Mouse (Mus musculus) embryonic facial prominence, embryonic 12.5 days (tissue): ENCODE data around the gene Samd15. TPM values are rescaled to one million over a fixed set of nuclear protein-coding genes. Genes with fewer than 3 reads are reported as not detected.
"Not testable (repeated sequence)": the region's sequence is repeated elsewhere in the genome, so short reads cannot be mapped to it uniquely, and the experiment has no call there.

Experiments used
- ATAC-seq: fragments of 200-750 bp; cut with Nextera tagmentation; 2 replicates; pipeline ENCODE4 v1.8.0; 2017; ENCODE audit not compliant: insufficient number of reproducible peaks, insufficient read depth, low FRiP score, low TSS enrichment
- H3K27ac ChIP-seq: fragments of 300-500 bp; sonication (generic); 2 replicates; pipeline ENCODE4 v1.5.1; 2016; ENCODE audit warnings: mild to moderate bottlenecking
- H3K27me3 ChIP-seq: fragments of 300-500 bp; sonication (generic); 2 replicates; pipeline ENCODE4 v1.6.1; 2016; ENCODE audit warnings: mild to moderate bottlenecking, moderate library complexity
- H3K36me3 ChIP-seq: fragments of 300-500 bp; sonication (generic); 2 replicates; pipeline ENCODE4 v1.6.1; 2016; ENCODE audit warnings: mild to moderate bottlenecking
- H3K4me1 ChIP-seq: fragments of 300-500 bp; sonication (generic); 2 replicates; pipeline ENCODE4 v1.6.1; 2016
- H3K4me2 ChIP-seq: fragments of 300-500 bp; sonication (generic); replicated peaks from 2 replicates; pipeline ENCODE4 v1.6.1; 2016; ENCODE audit warnings: mild to moderate bottlenecking, moderate library complexity
- H3K4me3 ChIP-seq: fragments of 300-500 bp; sonication (generic); 2 replicates; pipeline ENCODE4 v1.5.1; 2016; ENCODE audit warnings: mild to moderate bottlenecking
- H3K9ac ChIP-seq: fragments of 300-500 bp; sonication (generic); 2 replicates; pipeline ENCODE4 v1.6.1; 2016; ENCODE audit warnings: mild to moderate bottlenecking, moderate library complexity
- H3K9me3 ChIP-seq: fragments of 300-500 bp; sonication (generic); 2 replicates; pipeline ENCODE4 v1.6.1; 2016; ENCODE audit warnings: mild to moderate bottlenecking, moderate library complexity
- WGBS: fragments of 180-500 bp; shearing (Covaris S2); methylation state at CpG from one replicate; pipeline ENCODE4 v1.1.7; 2016; 5-methylcytosine and 5-hydroxymethylcytosine counted together
- polyA plus RNA-seq: library from polyadenylated mRNA; unstranded; fragments of >200 nt; fragmentation: Nextera tagmentation; extraction: Ambion mirVana; gene quantifications from 2 replicates; pipeline ENCODE4 v1.2.1, GENCODE M21; 2016

Samd15 gene
- polyA plus RNA-seq, 1 experiment from 2014 or later: 1.8 TPM

DNA sequence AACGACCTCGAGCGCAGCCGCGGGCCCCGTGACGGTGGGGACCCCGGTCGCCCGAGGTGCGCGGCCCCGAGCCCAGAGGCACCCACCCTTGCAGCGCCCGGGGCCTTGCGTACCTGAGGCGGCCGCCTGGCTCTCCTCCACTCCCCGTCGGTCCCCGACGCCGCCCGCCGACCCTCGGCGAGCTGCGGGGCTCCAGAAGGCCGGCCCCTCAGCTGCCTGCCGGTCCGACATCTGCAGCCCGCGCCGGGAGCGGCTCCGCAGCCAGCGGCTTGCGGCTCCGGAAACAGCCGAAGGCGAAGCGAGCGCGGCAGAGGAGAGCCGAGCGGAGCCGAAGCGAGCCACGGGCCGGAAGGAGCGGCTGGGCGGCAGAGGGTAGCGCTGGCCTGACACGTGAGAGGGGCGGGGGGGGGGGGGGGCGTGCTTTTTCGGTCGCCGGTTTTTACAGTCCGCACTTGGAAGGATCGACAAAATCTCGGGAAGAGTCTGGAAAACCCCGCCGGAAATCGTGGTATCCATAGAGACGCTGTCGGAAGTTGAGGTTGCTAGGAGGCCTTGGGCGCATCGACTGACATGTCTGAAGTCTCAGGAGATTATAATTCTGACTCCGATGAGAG lies 557 bp downstream of the Samd15 start, which contains the start of gene Tmed8:
Gene Tmed8, minus strand, starts transcription at position 482 of the 614 bp plus-strand sequence.
- Histone ChIP-seq H3K4me2 (peak within 1 kb of the TSS; percentile 74), H3K4me1 (peaks cover 15% of the 10 kb centered on the region; the same call in 1 of the 2 replicates), H3K9me3 (no peaks in the 10 kb centered on the region), H3K9ac (peak within 1 kb of the TSS; percentile 82), H3K27ac (peak within 1 kb of the TSS; percentile 80), H3K36me3 (no peaks in the 10 kb centered on the region), H3K27me3 (0 out of 2 replicates have a peak, but pooled peaks cover 2% of the 10 kb centered on the region), H3K4me3 (peak within 1 kb of the TSS; percentile 87)
- under 1% methylated on average over 61 of the region's 70 CpGs for WGBS
- peak; percentile 90 for ATAC-seq

DNA sequence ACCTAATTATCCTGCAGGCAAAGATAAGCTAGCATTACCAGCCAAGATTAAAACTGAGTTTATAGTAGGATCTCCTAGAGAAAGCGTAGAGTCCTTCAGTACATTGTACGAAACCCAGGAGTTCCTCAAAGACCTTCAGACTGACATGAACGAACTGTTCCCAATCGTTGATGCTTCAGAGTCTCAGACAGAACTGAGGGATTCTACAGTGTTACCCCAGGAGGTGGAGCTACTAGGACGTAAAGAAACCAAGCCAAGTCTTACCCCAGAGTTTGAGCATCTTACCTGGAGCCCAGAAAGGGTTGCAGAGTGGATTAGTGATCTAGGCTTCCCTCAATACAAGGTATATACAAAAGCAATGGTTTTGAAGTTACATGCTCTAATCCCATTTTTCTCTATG lies 2.2 kb downstream of the Samd15 start:
- no peak for ATAC-seq
- 0 out of 2 replicates have a peak, but pooled peaks cover 2% of the 10 kb centered on the region for H3K27me3 ChIP-seq
- no peak overlapping the region for H3K9ac ChIP-seq
- no peaks in the 10 kb centered on the region for H3K36me3 ChIP-seq
- no peak overlapping the region for H3K4me3 ChIP-seq
- H3K27ac ChIP-seq: no peak overlapping the region
- WGBS: 74% methylated on average over 5 of the region's 5 CpGs
- H3K9me3 ChIP-seq: no peaks in the 10 kb centered on the region
- peaks cover 15% of the 10 kb centered on the region; the same call in 1 of the 2 replicates for H3K4me1 ChIP-seq
- no peak overlapping the region for H3K4me2 ChIP-seq

DNA sequence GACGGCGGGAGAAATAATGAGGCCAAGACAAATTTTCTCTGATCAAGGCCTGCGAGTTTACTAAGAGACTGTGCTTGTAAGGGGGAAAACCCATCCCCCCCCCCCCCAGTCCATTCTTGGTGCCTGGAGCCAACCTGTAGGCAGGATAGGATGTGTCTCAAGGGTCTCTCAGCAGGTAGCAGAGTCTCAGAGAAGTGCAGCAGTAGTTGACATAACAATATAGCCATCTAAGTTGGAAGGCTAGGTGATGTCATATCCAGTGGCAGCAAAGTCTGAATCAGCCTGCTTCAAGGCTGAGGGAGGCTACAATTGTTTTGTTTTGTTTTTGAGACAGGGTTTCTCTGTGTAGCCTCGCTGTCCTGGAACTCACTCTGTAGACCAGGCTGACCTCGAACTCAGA lies 6.3 kb downstream of the Samd15 start:
- not testable (repeated sequence) for H3K4me3 ChIP-seq, H3K27ac ChIP-seq, H3K4me2 ChIP-seq, H3K9ac ChIP-seq, H3K9me3 ChIP-seq, ATAC-seq, H3K36me3 ChIP-seq, H3K4me1 ChIP-seq, H3K27me3 ChIP-seq
- WGBS: 86% methylated on average over 5 of the region's 5 CpGs

DNA sequence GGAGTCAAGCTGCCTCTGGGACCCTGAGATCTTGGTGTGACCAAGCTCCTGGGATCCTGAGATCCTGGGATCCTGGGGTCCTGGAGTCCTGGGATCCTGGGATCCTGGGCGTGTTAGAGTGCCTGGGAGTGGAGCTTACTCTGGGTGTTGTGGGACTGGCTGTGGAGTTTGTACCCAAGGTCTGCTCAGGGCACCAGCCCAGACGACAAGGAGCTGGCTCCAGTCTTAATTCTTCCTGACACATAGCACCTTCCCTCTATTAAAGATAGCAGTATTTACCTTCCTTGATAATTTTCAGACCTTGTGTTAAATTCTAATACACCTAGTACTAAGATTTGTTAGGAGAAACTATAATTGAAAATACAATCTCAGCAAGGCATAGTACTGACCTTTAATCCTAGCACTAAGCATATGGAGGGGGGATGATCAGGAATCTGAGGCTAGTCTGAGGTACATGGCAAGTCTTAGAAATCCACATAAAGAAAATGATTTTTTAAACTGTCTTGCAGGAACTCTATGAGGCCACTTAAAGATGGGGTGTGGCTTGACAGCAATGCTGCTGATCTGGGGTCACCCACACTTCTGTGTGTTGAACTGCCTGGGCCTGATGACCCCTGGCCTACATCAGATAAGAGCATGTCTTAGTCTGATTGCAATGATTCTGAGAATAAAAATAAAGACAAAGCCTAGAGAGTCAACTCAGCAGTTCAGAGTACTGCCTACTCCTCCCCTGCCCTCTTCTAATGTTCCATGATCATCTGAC lies 13.5 kb downstream of the Samd15 start:
- no peaks in the 10 kb centered on the region for H3K9me3 ChIP-seq
- H3K27ac ChIP-seq: no peak overlapping the region
- H3K36me3 ChIP-seq: no peaks in the 10 kb centered on the region
- H3K4me2 ChIP-seq: no peak overlapping the region
- no peaks in the 10 kb centered on the region for H3K27me3 ChIP-seq
- H3K4me1 ChIP-seq: no peaks in the 10 kb centered on the region
- no peak overlapping the region for H3K9ac ChIP-seq
- no peak for ATAC-seq
- H3K4me3 ChIP-seq: no peak overlapping the region
- 49% methylated on average over 2 of the region's 2 CpGs for WGBS

DNA sequence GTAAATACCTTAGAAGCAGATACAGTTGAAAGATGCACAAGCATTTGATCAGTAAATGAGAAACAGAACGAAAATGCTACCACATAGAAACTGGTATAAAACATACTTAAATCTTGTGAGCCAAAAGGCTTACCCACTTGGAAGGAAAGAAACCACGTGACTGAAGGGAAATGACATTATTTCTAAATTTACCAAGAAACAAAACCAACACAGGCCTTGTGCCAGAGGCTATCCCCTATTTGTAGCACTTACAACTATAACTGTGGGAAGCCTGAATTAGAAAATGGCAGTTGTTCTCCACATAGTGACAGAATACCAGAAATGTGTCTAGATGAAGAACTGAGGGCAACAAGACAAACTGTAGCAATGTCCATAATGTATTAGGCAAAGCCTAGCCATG lies 16.5 kb downstream of the Samd15 start:
- Histone ChIP-seq H3K4me1 (no peaks in the 10 kb centered on the region; the same call in 1 of the 2 replicates), H3K9me3 (no peaks in the 10 kb centered on the region), H3K27me3 (no peaks in the 10 kb centered on the region), H3K4me2 (no peak overlapping the region), H3K9ac (no peak overlapping the region), H3K27ac (no peak overlapping the region), H3K36me3 (no peaks in the 10 kb centered on the region), H3K4me3 (no peak overlapping the region)
- ATAC-seq: no peak
- 71% methylated on average over 2 of the region's 2 CpGs for WGBS

DNA sequence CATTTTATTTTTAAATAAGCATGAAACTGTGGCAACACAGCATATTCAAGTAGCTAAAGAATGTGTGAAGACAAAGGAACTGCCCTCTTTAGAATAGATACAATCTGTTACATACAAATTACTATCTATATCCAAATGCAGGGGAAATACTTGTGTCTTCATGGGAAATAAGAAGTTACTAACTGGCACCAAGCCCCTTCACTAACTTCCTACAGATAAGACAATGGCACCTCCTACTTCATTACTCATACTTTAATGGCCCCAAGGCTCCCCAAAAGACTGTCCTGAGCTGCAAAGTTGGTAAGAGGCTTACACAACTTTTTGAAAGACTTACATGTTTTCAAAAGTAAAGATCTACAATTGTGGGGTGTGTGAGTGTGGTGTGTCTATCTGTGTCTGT lies 18.1 kb downstream of the Samd15 start:
- ATAC-seq: no peak
- H3K36me3 ChIP-seq: no peaks in the 10 kb centered on the region
- H3K27me3 ChIP-seq: no peaks in the 10 kb centered on the region
- no peak overlapping the region for H3K27ac ChIP-seq
- H3K9ac ChIP-seq: no peak overlapping the region
- H3K9me3 ChIP-seq: no peaks in the 10 kb centered on the region
- H3K4me2 ChIP-seq: no peak overlapping the region
- H3K4me1 ChIP-seq: no peaks in the 10 kb centered on the region; the same call in 1 of the 2 replicates
- no peak overlapping the region for H3K4me3 ChIP-seq

DNA sequence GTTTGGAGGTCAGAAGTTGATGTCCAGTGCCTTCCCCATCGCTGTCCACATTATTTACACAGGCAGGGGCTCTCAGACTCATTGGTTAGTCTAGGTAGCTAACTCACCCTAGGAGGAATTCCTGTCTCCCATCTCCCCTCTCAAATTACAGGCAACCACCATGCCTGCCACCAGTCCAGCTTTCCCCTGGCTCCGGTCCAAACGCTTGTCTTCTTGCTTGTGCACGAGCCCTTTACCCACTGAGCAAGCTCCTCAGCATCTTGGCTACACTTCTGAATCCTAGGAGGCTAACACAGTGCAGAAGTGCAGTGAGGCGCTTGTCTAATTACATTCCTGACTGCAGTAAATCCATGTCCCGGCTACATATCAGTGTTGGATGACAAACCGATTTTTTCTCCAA lies 19.8 kb downstream of the Samd15 start:
- 70% methylated on average over 7 of the region's 7 CpGs for WGBS
- Histone ChIP-seq H3K27me3 (no peaks in the 10 kb centered on the region), H3K4me2 (no peak overlapping the region), H3K9me3 (no peaks in the 10 kb centered on the region), H3K9ac (no peak overlapping the region), H3K27ac (no peak overlapping the region), H3K4me3 (no peak overlapping the region), H3K4me1 (no peaks in the 10 kb centered on the region; the same call in 1 of the 2 replicates), H3K36me3 (no peaks in the 10 kb centered on the region)
- no peak for ATAC-seq

DNA sequence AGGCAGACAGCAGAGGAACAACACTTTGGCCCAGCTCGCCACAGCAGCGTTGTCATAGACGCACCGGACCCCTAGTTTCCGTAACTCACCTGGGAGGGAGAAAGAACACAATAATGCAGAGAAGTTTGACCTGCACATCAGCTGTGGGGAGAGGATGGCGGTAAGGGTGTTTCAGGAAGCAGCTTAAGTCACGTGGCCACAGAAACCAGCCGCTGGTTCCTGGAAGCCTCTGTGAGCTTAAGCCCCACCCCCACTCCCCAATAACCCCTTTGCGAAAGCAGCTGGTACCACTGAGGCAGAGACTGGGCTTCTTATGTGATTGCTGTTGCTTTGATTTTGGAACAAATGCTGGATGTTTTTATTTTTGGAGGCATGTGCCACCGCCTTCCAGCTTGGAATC lies 25.4 kb downstream of the Samd15 start:
- 69% methylated on average over 10 of the region's 10 CpGs for WGBS
- Histone ChIP-seq H3K27me3 (no peaks in the 10 kb centered on the region), H3K4me3 (no peak overlapping the region), H3K9ac (no peak overlapping the region), H3K4me1 (no peaks in the 10 kb centered on the region), H3K36me3 (no peaks in the 10 kb centered on the region), H3K4me2 (no peak overlapping the region), H3K9me3 (no peaks in the 10 kb centered on the region), H3K27ac (no peak overlapping the region)
- ATAC-seq: no peak

DNA sequence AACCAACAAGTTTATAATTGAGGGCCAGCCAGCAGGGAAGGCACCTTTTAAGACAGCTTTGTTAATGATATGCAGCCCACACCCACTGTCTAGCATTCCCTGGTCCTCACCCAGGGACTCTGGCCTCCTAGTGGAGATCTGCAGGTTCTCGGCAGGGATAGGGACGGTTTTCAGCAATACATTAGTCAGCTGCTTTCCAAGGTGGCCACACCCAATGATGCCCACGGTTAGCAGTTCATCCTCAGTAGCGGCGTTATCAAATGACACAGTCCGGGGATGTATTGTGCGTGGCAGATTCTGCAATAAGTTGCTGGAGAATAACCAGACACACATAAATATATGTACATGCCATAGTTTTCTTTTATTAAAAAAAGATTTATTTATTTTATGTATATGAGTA lies 27.3 kb downstream of the Samd15 start:
- Histone ChIP-seq H3K4me3 (no peak overlapping the region), H3K36me3 (no peaks in the 10 kb centered on the region), H3K4me2 (no peak overlapping the region), H3K9me3 (no peaks in the 10 kb centered on the region), H3K27me3 (no peaks in the 10 kb centered on the region), H3K27ac (no peak overlapping the region), H3K4me1 (no peaks in the 10 kb centered on the region), H3K9ac (no peak overlapping the region)
- 74% methylated on average over 7 of the region's 7 CpGs for WGBS
- no peak for ATAC-seq

DNA sequence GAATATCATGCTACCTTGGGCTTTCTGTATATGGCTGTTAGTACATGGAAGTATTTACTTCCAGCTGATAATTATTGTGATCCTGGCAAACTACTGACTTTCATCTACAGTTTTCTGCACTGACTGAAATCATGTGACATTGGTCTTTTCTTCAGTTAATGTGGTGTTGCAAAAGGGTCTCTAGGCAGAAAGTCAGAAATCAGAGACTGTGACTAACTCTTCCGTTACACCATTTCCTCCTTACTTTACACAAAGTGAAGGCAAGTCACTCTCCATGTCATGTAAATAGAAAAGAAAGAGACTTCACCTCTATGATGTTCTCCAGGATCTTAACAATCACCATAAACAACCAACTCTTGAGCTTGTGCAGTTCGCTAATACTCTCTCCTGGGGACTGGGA lies 30.1 kb downstream of the Samd15 start:
- H3K4me2 ChIP-seq: no peak overlapping the region
- H3K9me3 ChIP-seq: no peaks in the 10 kb centered on the region
- H3K4me1 ChIP-seq: no peaks in the 10 kb centered on the region
- no peak overlapping the region for H3K9ac ChIP-seq
- no peak overlapping the region for H3K27ac ChIP-seq
- no peak for ATAC-seq
- 78% methylated on average over 2 of the region's 2 CpGs for WGBS
- H3K4me3 ChIP-seq: no peak overlapping the region
- no peaks in the 10 kb centered on the region for H3K36me3 ChIP-seq
- H3K27me3 ChIP-seq: no peaks in the 10 kb centered on the region

DNA sequence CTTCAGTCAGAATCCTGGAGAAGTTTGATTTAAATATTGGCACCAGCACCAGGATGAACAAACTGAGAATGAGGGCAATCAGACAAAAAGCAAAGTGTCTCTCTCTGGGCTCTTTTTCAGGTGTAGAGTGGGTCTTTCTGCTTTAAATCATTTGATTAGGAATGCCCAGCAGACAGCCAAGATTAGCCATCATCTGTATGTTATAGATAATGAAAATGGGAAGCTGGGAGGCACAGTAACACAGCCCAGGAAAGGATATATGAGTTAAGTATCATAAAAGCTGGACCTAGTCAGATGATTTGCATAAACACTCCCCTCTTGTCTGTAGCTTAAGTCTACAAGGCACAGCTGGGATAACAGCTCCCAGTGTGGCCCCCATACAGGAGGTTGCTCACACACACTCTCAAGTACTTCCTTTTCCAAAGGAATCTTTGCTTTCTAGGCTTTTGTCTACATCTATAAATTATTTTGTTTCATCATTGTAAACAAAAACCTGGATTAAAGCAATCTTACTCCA lies 30.9 kb downstream of the Samd15 start:
- H3K27ac ChIP-seq: no peak overlapping the region
- H3K4me3 ChIP-seq: no peak overlapping the region
- H3K9me3 ChIP-seq: no peaks in the 10 kb centered on the region
- no peak for ATAC-seq
- H3K4me1 ChIP-seq: no peaks in the 10 kb centered on the region
- no peak overlapping the region for H3K4me2 ChIP-seq
- no peak overlapping the region for H3K9ac ChIP-seq
- H3K36me3 ChIP-seq: no peaks in the 10 kb centered on the region
- no peaks in the 10 kb centered on the region for H3K27me3 ChIP-seq

DNA sequence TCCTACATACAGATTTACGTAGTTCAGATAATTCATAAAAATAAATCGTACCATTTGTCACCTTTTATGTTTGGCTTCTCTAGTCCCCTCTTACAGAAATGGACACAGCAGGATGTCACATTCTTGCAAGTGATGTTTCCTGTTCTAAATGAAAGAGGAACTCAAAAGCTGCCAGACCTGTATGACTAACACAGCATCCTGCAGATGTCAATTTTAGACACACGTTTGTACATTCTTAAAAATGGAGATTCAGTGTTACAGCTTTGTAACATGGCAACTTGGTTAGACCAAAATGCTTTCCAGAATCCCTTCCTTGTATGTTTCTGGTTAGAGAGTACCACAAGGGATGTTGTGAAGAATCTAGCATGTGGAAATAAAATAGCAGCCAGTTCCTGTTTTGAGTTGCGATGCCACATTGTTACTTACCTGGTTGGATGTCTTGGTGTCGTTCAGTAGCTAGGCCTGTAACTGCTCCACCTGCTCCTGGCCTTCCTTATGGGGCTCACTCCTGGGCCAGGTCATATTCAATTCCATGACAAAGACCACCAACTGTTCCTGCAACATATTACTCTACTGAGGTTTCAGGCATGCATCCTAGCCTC lies 37.5 kb downstream of the Samd15 start:
- Histone ChIP-seq H3K36me3 (peaks cover 41% of the 10 kb centered on the region), H3K27me3 (no peaks in the 10 kb centered on the region), H3K4me2 (no peak overlapping the region), H3K9ac (no peak overlapping the region), H3K9me3 (no peaks in the 10 kb centered on the region), H3K27ac (no peak overlapping the region), H3K4me3 (no peak overlapping the region), H3K4me1 (no peaks in the 10 kb centered on the region)
- 89% methylated on average over 5 of the region's 5 CpGs for WGBS
- no peak for ATAC-seq
